Mouse (Mus musculus) left cerebral cortex, postnatal 25 days (tissue): ENCODE results near the gene Gm20716. TPM values are rescaled to one million over a fixed set of nuclear protein-coding genes. Genes with fewer than 3 reads are reported as not detected.
A peak's percentile ranks its signal among the peaks of the same experiment; 100 is the strongest.

Experiments used
- DNase-seq, 2 experiments: peaks; one replicate each; pipeline ENCODE4 v3.0.0; 2022; ENCODE audit warnings: low spot score in 2 of 2, mixed read lengths in 1 of 2
- intact Hi-C: fragments of 180-260 bp; cut with DNase I; formaldehyde crosslinking; loops from one replicate; pipeline ENCODE4 v1.15.1; 2025
- total RNA-seq, 2 experiments: library from RNA; stranded (reverse); gene quantifications; 2 replicates each; pipeline ENCODE4 v1.2.3; 2021

Gene Gm20716
- total RNA-seq, 2 experiments from 2014 or later = 33.6 to 38.8 TPM

DNA sequence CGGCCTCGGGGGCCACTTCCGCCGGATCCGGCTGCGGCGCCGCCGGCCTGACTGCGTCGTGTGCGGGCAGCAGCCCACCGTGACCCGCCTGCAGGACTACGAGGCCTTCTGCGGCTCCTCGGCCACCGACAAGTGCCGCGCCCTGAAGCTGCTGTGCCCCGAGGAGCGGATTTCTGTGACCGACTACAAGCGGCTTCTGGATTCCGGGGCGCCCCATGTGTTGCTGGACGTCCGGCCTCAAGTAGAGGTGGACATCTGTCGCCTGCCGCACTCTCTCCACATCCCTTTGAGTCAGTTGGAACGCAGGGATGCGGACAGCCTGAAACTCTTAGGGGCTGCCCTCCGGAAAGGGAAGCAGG lies 1.3 kb upstream of the Gm20716 start:
- intact Hi-C loops = no loop called here

GRCm38 (mm10) chr2:168230773-168231470 lies 758 bp upstream of the Gm20716 start:
- peak; percentile 24 to 54 for DNase-seq
- intact Hi-C loops = loop anchor here (1.0 kb wide), 1 partner anchor 24 kb away; the partner anchor contains the start of gene Adnp

More for the DNA sequence above, 1.3 kb upstream of the Gm20716 start:
- no peak for DNase-seq

DNA sequence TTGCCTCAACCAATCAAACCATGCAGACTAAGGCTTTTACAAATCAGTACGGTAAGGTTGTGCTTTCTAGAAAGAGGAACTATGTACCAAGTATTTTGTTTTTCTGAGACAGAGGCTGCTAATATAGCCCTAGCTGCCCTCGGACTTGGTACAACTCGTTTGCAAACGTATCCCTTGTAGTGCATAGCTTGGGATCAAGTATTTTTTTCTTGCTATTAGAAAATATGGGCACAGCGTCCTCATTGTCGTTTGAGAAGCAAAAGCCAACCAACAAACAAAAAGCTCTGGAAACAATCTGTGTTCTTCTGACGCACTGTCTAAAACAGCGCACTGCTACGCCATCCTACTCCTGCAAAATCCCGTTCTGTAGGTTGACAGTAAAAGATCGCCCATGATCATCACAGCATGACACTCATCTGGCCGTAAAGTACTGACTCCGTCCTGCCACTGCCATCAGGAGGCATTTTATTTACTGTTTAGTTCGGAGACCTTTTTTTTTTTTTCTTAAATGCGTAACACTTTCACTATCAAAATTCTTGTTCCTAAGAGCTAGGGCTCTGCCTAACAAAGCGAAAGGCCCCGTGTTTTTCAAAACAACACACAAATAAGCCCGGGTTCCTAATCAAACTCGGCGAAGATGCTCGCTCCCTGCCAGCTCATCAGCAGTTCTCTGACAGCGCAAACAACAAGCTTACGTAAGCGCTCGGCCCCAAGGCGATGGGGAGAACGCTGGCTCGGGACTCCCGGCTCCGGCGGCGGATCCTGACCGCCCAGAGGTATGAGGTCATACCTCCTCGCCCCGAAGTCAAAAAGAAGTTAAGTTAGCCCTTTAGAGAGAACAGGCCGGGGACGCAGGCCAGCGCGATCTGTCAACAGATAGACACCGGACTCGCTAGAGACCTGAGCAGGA lies 793 bp downstream of the Gm20716 start:
- intact Hi-C loops = loop anchor here (1.0 kb wide), 1 partner anchor 22 kb away; the partner anchor contains the start of gene Adnp
- DNase-seq = peak; percentile 51 to 57

DNA sequence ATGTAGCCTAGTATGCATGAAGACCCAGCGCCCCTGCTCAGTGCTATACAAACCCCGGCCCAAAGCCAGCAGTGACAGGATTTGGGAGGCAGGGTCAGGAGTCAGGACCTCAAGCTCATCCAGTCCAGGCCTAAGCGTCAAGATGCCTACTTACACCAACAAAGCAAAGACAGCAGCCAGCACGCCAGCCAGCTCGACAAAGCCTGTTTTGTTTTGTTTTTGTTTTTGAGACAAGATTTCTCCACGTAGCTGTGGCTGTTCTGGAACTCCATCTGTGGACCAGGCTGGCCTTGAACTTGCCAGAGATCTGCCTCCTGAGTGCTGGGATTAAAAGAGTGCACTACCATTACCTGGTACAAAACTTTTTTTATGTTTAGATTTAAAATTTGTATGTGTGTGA lies 6.8 kb downstream of the Gm20716 start:
- no peak for DNase-seq
- intact Hi-C loops = no loop called here

DNA sequence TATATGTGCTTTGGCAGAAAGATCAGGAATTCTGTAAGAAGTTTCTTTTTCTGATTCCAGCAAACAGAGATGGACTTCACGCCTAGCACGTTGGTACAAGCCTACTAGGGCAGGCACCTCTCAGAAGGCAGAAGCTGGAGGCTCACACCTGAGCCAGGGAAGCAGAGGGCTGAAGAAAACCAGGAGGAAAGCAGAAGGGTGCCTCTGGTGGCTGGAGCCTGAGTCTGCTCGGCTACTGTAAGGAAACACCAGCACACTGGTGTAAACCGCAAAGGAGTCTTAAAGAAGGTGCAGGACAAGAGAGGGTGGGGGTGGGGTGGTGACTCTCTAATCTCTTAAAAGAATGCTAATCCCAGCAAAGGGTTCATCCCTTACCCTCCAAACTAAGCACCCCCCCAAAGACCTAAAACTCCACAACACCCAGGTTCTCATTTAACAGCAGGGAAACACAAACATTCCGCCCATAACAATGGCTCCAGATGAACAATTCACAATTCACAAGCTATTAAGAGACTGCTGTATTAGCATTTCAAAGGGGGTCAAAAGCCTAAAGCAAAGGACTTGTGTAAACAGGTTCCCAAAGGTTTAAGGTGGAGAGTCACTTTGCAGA lies 16.3 kb downstream of the Gm20716 start:
- no peak for DNase-seq
- intact Hi-C loops = no loop called here

DNA sequence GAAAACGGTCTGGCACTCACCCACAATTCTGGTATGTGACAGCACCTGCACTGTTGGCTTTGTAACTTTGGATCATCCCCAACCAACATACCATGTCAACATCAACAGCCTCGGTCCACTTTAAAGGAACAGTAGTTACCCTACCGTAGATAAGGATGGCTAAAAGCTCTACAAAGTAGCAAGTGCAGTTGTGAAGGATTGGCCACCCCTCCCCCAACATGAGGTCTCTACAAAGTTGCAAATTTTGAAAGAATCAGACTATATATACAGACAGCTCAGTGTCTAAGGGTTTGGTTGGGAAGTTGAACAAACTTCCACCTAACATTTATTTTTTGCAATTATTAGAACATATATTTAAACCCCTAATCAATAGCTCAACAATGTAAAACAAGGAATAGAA lies 22.3 kb downstream of the Gm20716 start:
- no peak for DNase-seq
- intact Hi-C loops = loop anchor here (1.0 to 2.0 kb wide), 3 partner anchors 17 to 79 kb away; partner anchors contain the start of genes Dpm1, Gm20716 and Mocs3

GRCm38 (mm10) chr2:168206725-168207644 lies 23.2 kb downstream of the Gm20716 start, which contains the start of gene Adnp:
Adnp (minus strand) TSS chr2:168207112.
- DNase-seq = peak; percentile 97
- intact Hi-C loops = loop anchor here (1.0 to 2.0 kb wide), 2 partner anchors 23 to 78 kb away; partner anchors contain the start of genes Dpm1, Gm20716 and Mocs3

DNA sequence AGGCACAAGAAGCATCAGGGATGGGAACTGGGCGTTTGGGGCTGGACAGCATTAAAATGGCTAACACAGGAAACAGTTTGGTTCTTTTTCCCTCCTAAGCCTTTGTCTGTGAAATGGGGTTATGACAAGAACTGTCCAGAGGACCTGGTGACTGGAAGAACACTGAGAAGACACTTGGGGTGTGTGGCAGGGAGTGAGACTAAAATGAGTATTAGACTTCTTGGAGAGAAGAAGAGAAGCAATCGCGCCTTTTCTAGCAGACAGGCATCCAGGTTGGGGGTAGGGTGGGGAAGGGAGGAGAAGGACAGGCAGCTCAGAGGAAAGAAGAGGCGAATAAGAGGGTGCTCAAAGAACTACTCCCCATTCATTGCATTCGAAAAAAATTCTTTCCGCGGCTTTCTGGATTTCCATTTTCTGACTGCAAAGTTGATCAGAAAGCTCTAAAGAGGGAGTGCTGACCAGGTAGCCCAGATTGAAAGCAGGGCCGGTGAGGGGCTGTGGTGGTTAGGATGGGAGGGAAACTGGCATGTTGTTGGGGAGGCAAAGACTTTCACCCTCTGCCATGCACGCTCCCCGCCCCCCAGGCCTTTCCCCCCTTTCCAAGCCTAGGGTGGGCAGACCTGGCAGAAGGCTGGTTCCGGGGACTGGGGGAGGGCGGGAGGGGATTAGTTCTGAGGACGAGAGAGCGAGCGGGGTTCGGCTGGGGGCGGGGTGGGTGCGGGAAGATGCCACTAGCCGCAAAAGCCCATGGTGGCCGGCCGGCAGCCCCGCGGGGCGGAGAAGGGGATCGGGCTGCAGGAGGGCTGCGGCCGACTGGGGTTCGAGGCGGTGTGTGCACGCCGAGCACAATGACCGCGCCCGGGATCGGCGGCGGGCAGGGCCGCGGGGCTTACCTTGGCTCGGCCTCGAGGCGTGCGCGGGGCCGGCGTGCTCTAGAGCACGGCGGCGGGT lies 24.2 kb downstream of the Gm20716 start:
- intact Hi-C loops = loop anchor here (1.0 to 2.0 kb wide), 2 partner anchors 77 to 89 kb away; no protein-coding TSS in a partner anchor
- peak in 1 of 2 experiments; percentile 38 for DNase-seq

DNA sequence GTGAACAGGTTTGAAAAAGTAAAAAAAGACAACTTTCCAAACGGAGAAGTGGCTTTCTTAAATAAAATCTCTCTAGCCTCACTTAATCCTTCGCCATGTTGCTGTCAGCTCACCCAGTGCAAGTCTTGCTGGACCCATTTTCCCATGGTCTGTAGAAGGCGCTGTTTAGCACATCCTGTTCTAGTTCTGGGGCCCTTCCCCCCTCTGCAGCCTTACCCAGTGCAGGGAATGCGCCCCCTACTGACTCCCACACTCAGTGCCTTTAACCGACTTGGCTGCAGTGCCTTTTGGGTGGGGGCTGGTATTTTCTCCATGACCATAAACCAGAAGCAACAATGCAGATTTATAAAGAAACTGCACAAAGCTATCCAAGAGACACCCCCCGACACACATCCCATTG lies 24.9 kb downstream of the Gm20716 start:
- intact Hi-C loops = loop anchor here (1.0 kb wide), 1 partner anchor 88 kb away; no protein-coding TSS in a partner anchor
- peak; percentile 90 to 96 for DNase-seq

- DNase-seq = no peak
- intact Hi-C loops = no loop called here
These were observed 25.6 kb downstream of the Gm20716 start for GRCm38 (mm10) chr2:168204476-168204999.

DNA sequence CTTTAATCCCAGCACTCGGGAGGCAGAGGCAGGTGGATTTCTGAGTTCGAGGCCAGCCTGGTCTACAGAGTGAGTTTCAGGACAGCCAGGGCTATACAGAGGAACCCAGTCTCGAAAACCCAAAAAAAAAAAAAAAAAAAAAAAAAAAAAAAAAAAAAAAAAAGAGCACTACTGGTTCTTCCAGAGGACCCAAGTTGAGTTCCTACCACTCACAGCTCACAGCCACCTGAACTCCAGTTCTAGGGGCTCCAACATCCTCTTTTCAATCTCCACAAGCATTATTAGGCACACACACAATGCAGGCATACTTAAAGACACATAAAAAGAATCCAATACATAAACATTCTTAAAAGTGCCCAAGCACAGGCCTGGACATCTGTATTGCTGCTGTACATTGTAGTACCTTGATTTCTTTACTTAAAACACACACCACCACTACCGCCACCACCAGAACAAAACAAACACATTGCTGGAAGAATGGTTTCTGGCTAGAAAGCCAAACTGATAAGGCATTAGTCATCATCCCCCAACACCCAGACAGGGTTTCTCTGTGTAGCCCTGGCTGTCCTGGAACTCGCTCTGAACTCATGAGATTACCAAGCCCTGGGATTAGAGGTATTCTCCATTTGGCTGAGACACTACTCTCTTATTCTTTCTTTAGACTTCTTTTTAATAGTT lies 30.0 kb downstream of the Gm20716 start:
- intact Hi-C loops = no loop called here
- DNase-seq = no peak

DNA sequence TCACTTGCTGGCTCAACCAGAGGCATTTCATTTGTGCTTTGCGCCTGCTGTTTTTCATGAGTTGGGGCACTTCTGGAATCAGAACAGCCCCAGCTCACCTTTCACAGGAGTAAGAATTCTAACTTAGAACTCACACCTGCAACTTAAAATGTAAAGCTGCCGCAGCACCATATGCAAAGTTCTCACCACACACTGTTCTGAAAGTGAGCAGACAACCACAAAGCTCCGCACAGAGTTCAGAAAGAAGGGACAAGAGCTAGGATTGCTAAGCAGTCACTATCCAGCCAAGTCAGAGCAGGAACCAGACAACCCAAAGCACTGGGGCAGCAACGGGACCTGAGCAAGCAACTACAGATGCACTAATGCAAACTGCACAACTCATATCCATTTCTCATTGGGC lies 30.7 kb downstream of the Gm20716 start:
- DNase-seq = no peak
- intact Hi-C loops = no loop called here

DNA sequence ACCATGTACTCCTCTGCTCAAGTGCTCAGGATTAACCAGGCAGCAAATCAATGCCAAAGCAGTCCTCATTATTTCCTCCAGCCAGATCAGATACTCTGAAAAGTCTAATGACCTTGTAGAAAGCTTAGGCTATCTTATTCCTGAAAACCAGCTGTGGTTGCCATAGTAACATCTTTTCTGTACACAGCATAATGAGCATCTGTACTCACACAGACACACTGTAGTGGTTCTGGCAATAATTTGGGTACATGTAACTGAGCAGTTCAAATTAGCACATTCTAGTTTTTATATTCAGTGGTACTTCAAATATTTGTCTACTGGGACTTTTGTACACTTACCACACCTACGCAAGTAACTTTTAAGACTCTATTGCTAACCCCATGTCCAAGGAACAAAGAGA lies 31.7 kb downstream of the Gm20716 start:
- DNase-seq = no peak
- intact Hi-C loops = no loop called here

DNA sequence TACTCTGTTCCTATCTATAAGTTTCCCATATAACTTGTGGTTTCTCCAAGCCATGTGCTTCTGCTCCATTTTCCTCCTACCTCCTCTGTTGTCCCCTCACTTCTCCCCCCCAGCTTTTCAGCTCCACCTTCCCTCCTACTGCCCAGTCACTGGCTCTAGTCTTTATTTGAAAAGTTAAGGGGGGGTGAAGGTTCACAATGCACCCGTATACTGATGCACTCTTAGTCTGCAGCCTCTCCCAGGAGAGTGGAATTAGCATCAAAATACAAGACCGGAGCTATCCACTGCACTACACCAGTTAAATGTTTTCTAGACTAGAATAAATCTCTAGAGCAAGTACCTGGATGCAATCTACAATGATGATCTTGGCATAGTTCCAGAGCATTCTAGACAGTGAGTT lies 34.4 kb downstream of the Gm20716 start:
- intact Hi-C loops = no loop called here
- no peak for DNase-seq

GRCm38 (mm10) chr2:168193685-168194084 lies 36.5 kb downstream of the Gm20716 start:
- DNase-seq = no peak
- intact Hi-C loops = no loop called here

- DNase-seq = no peak
- intact Hi-C loops = no loop called here
These were observed 38.3 kb downstream of the Gm20716 start for GRCm38 (mm10) chr2:168191856-168192255.

GRCm38 (mm10) chr2:168175946-168176345 lies 54.2 kb downstream of the Gm20716 start:
- intact Hi-C loops = no loop called here
- DNase-seq = no peak
